Mouse (Mus musculus): Measurements from ENCODE around the gene 1110017D15Rik.

GRCm38 (mm10) chr4:41552529-41552928, 35.4 kb upstream of the 1110017D15Rik start:
- TF ChIP-seq EP300 (IDR thresholded peaks at IDR 0.05; ENCODE audit: low read depth), result no peak
- TF ChIP-seq CTCF (IDR thresholded peaks at IDR 0.05; ENCODE audit: low read depth), result peak; percentile 70
